Mouse (Mus musculus): Measurements from ENCODE around the gene Cenpc1. TPM values are rescaled to one million over a fixed set of nuclear protein-coding genes. Genes with fewer than 3 reads are reported as not detected.

Cenpc1 gene
- 20.3 and 23.1 TPM in 2 replicates for polyA plus RNA-seq (2012; ENCODE audit: insufficient read depth, insufficient read length, missing spikeins)

GRCm38 (mm10) chr5:86065101-86065875 is at the start of gene Cenpc1:
Cenpc1 (minus strand) TSS chr5:86065583.
- H3K4me1 ChIP-seq (ENCODE audit: control insufficient read depth, insufficient read depth, low read length): peaks cover 26% of the 10 kb centered on the region
- H3K4me3 ChIP-seq (ENCODE audit: insufficient read depth, low read length): peak within 1 kb of the TSS; percentile 97
- TF ChIP-seq CTCF (IDR thresholded peaks at IDR 0.05; ENCODE audit: low read depth, low read length) (no peak), POLR2A (IDR thresholded peaks at IDR 0.05; ENCODE audit: borderline replicate concordance, low read depth, low read length) (no peak)
- peak within 1 kb of the TSS; percentile 85 for H3K27ac ChIP-seq (ENCODE audit: insufficient read depth, low read depth, low read length)

GRCm38 (mm10) chr5:86113997-86114396 is 48.6 kb upstream of the Cenpc1 start:
- TF ChIP-seq CTCF (IDR thresholded peaks at IDR 0.05; ENCODE audit: low read depth, low read length) (no peak), POLR2A (IDR thresholded peaks at IDR 0.05; ENCODE audit: borderline replicate concordance, low read depth, low read length) (no peak)
- H3K4me3 ChIP-seq (ENCODE audit: insufficient read depth, low read length): no peak overlapping the region
- H3K27ac ChIP-seq (ENCODE audit: insufficient read depth, low read depth, low read length): no peak overlapping the region
- H3K4me1 ChIP-seq (ENCODE audit: control insufficient read depth, insufficient read depth, low read length): peaks cover 8% of the 10 kb centered on the region

GRCm38 (mm10) chr5:86113037-86113436 is 47.7 kb upstream of the Cenpc1 start:
- Histone ChIP-seq H3K4me1 (ENCODE audit: control insufficient read depth, insufficient read depth, low read length) (peaks cover 2% of the 10 kb centered on the region; the same call in 1 of the 2 replicates), H3K4me3 (ENCODE audit: insufficient read depth, low read length) (no peak overlapping the region), H3K27ac (ENCODE audit: insufficient read depth, low read depth, low read length) (no peak overlapping the region)
- TF ChIP-seq CTCF (IDR thresholded peaks at IDR 0.05; ENCODE audit: low read depth, low read length) (no peak), POLR2A (IDR thresholded peaks at IDR 0.05; ENCODE audit: borderline replicate concordance, low read depth, low read length) (no peak)

- TF ChIP-seq POLR2A (IDR thresholded peaks at IDR 0.05; ENCODE audit: borderline replicate concordance, low read depth, low read length) (no peak), CTCF (IDR thresholded peaks at IDR 0.05; ENCODE audit: low read depth, low read length) (no peak)
- Histone ChIP-seq H3K4me1 (ENCODE audit: control insufficient read depth, insufficient read depth, low read length) (peaks cover 2% of the 10 kb centered on the region; the same call in 1 of the 2 replicates), H3K27ac (ENCODE audit: insufficient read depth, low read depth, low read length) (no peak overlapping the region), H3K4me3 (ENCODE audit: insufficient read depth, low read length) (no peak overlapping the region)
These were observed 45.7 kb upstream of the Cenpc1 start for GRCm38 (mm10) chr5:86111074-86111473.

GRCm38 (mm10) chr5:86106610-86107009 is 41.2 kb upstream of the Cenpc1 start:
- TF ChIP-seq POLR2A (IDR thresholded peaks at IDR 0.05; ENCODE audit: borderline replicate concordance, low read depth, low read length) (no peak), CTCF (IDR thresholded peaks at IDR 0.05; ENCODE audit: low read depth, low read length) (no peak)
- H3K4me1 ChIP-seq (ENCODE audit: control insufficient read depth, insufficient read depth, low read length): no peaks in the 10 kb centered on the region
- no peak overlapping the region for H3K27ac ChIP-seq (ENCODE audit: insufficient read depth, low read depth, low read length)
- H3K4me3 ChIP-seq (ENCODE audit: insufficient read depth, low read length): no peak overlapping the region

GRCm38 (mm10) chr5:86102176-86102575 is 36.8 kb upstream of the Cenpc1 start:
- no peak overlapping the region for H3K4me3 ChIP-seq (ENCODE audit: insufficient read depth, low read length)
- H3K27ac ChIP-seq (ENCODE audit: insufficient read depth, low read depth, low read length): no peak overlapping the region
- peaks cover 18% of the 10 kb centered on the region for H3K4me1 ChIP-seq (ENCODE audit: control insufficient read depth, insufficient read depth, low read length)
- TF ChIP-seq POLR2A (IDR thresholded peaks at IDR 0.05; ENCODE audit: borderline replicate concordance, low read depth, low read length) (no peak), CTCF (IDR thresholded peaks at IDR 0.05; ENCODE audit: low read depth, low read length) (no peak)

GRCm38 (mm10) chr5:86100621-86101020 is 35.2 kb upstream of the Cenpc1 start:
- Histone ChIP-seq H3K27ac (ENCODE audit: insufficient read depth, low read depth, low read length) (peak overlapping the region; percentile 85), H3K4me3 (ENCODE audit: insufficient read depth, low read length) (0 out of 2 replicates have a peak overlapping the region, but pooled peaks have one; percentile 2), H3K4me1 (ENCODE audit: control insufficient read depth, insufficient read depth, low read length) (peaks cover 18% of the 10 kb centered on the region)
- no peak for TF ChIP-seq CTCF (IDR thresholded peaks at IDR 0.05; ENCODE audit: low read depth, low read length)
- no peak for TF ChIP-seq POLR2A (IDR thresholded peaks at IDR 0.05; ENCODE audit: borderline replicate concordance, low read depth, low read length)

- TF ChIP-seq CTCF (IDR thresholded peaks at IDR 0.05; ENCODE audit: low read depth, low read length) (no peak), POLR2A (IDR thresholded peaks at IDR 0.05; ENCODE audit: borderline replicate concordance, low read depth, low read length) (no peak)
These were observed 33.6 kb upstream of the Cenpc1 start for GRCm38 (mm10) chr5:86098988-86099387.

GRCm38 (mm10) chr5:86094754-86095153 is 29.4 kb upstream of the Cenpc1 start:
- H3K27ac ChIP-seq (ENCODE audit: insufficient read depth, low read depth, low read length): no peak overlapping the region
- H3K4me3 ChIP-seq (ENCODE audit: insufficient read depth, low read length): no peak overlapping the region
- H3K4me1 ChIP-seq (ENCODE audit: control insufficient read depth, insufficient read depth, low read length): peaks cover 10% of the 10 kb centered on the region
- TF ChIP-seq POLR2A (IDR thresholded peaks at IDR 0.05; ENCODE audit: borderline replicate concordance, low read depth, low read length) (no peak), CTCF (IDR thresholded peaks at IDR 0.05; ENCODE audit: low read depth, low read length) (no peak)

More at GRCm38 (mm10) chr5:86098988-86099387, 33.6 kb upstream of the Cenpc1 start:
- no peak overlapping the region for H3K4me3 ChIP-seq (ENCODE audit: insufficient read depth, low read length)
- peak overlapping the region; percentile 69 for H3K27ac ChIP-seq (ENCODE audit: insufficient read depth, low read depth, low read length)
- peaks cover 18% of the 10 kb centered on the region for H3K4me1 ChIP-seq (ENCODE audit: control insufficient read depth, insufficient read depth, low read length)

GRCm38 (mm10) chr5:86086751-86087150 is 21.4 kb upstream of the Cenpc1 start:
- no peak overlapping the region for H3K4me3 ChIP-seq (ENCODE audit: insufficient read depth, low read length)
- H3K27ac ChIP-seq (ENCODE audit: insufficient read depth, low read depth, low read length): peak overlapping the region; percentile 20
- TF ChIP-seq CTCF (IDR thresholded peaks at IDR 0.05; ENCODE audit: low read depth, low read length): no peak
- no peak for TF ChIP-seq POLR2A (IDR thresholded peaks at IDR 0.05; ENCODE audit: borderline replicate concordance, low read depth, low read length)
- peaks cover 35% of the 10 kb centered on the region for H3K4me1 ChIP-seq (ENCODE audit: control insufficient read depth, insufficient read depth, low read length)

All from bone marrow macrophage, adult 2 months (primary cell).